Mouse (Mus musculus): ENCODE data around the gene Ctnnd1. TPM values are rescaled to one million over a fixed set of nuclear protein-coding genes. Genes with fewer than 3 reads are reported as not detected.
A peak's percentile ranks its signal among the peaks of the same experiment; 100 is the strongest.

The Ctnnd1 gene
- polyA plus RNA-seq, 1 experiment, result 14.7 TPM

- 93% methylated on average over 17 of the region's 17 CpGs for WGBS
- H3K36me3 ChIP-seq (ENCODE audit: control insufficient read depth, insufficient read depth, low read length), result no peaks in the 10 kb centered on the region; the same call in 1 of the 2 replicates
- peak overlapping the region; percentile 24; the same call in 1 of the 2 replicates for H3K27ac ChIP-seq (ENCODE audit: insufficient read depth, low read length)
- DNase-seq (ENCODE audit: low read depth in 1 of 2, low spot score in 2 of 2), result no peak
- H3K27me3 ChIP-seq (ENCODE audit: control insufficient read depth, insufficient read depth, low read length), result no peaks in the 10 kb centered on the region
- TF ChIP-seq POLR2A (IDR thresholded peaks at IDR 0.05; ENCODE audit: low read depth, low read length), result no peak
- TF ChIP-seq CTCF (IDR thresholded peaks at IDR 0.05; ENCODE audit: extremely low read depth, insufficient read depth, insufficient read length, insufficient replicate concordance), result no peak
- peaks cover 11% of the 10 kb centered on the region; the same call in 1 of the 2 replicates for H3K4me1 ChIP-seq (ENCODE audit: control insufficient read depth, insufficient read depth, insufficient read length)
- no peak overlapping the region for H3K4me3 ChIP-seq (ENCODE audit: extremely low read depth, insufficient read depth, insufficient read length)
Measured at GRCm38 (mm10) chr2:84624201-84624600, 26.4 kb downstream of the Ctnnd1 start.

GRCm38 (mm10) chr2:84623428-84624119, 27.0 kb downstream of the Ctnnd1 start:
- no peak overlapping the region for H3K4me3 ChIP-seq (ENCODE audit: extremely low read depth, insufficient read depth, insufficient read length)
- H3K36me3 ChIP-seq (ENCODE audit: control insufficient read depth, insufficient read depth, low read length), result no peaks in the 10 kb centered on the region; the same call in 1 of the 2 replicates
- TF ChIP-seq POLR2A (IDR thresholded peaks at IDR 0.05; ENCODE audit: low read depth, low read length) (no peak), CTCF (IDR thresholded peaks at IDR 0.05; ENCODE audit: extremely low read depth, insufficient read depth, insufficient read length, insufficient replicate concordance) (no peak)
- no peak for DNase-seq (ENCODE audit: low read depth in 1 of 2, low spot score in 2 of 2)
- 34% methylated on average over 3 of the region's 3 CpGs for WGBS
- H3K4me1 ChIP-seq (ENCODE audit: control insufficient read depth, insufficient read depth, insufficient read length), result peaks cover 11% of the 10 kb centered on the region; the same call in 1 of the 2 replicates
- no peaks in the 10 kb centered on the region for H3K27me3 ChIP-seq (ENCODE audit: control insufficient read depth, insufficient read depth, low read length)
- H3K27ac ChIP-seq (ENCODE audit: insufficient read depth, low read length), result peak overlapping the region; percentile 29

- Histone ChIP-seq H3K4me1 (ENCODE audit: control insufficient read depth, insufficient read depth, insufficient read length) (peaks cover 11% of the 10 kb centered on the region; the same call in 1 of the 2 replicates), H3K27ac (ENCODE audit: insufficient read depth, low read length) (peak overlapping the region; percentile 29; the same call in 1 of the 2 replicates), H3K4me3 (ENCODE audit: extremely low read depth, insufficient read depth, insufficient read length) (no peak overlapping the region), H3K27me3 (ENCODE audit: control insufficient read depth, insufficient read depth, low read length) (no peaks in the 10 kb centered on the region), H3K36me3 (ENCODE audit: control insufficient read depth, insufficient read depth, low read length) (no peaks in the 10 kb centered on the region; the same call in 1 of the 2 replicates)
- WGBS, result 50% methylated on average over 2 of the region's 2 CpGs
- no peak for DNase-seq (ENCODE audit: low read depth in 1 of 2, low spot score in 2 of 2)
- no peak for TF ChIP-seq POLR2A (IDR thresholded peaks at IDR 0.05; ENCODE audit: low read depth, low read length)
- TF ChIP-seq CTCF (IDR thresholded peaks at IDR 0.05; ENCODE audit: extremely low read depth, insufficient read depth, insufficient read length, insufficient replicate concordance), result no peak
Measured at GRCm38 (mm10) chr2:84622668-84623067, 27.9 kb downstream of the Ctnnd1 start.

- H3K4me1 ChIP-seq (ENCODE audit: control insufficient read depth, insufficient read depth, insufficient read length), result peaks cover 11% of the 10 kb centered on the region; the same call in 1 of the 2 replicates
- no peaks in the 10 kb centered on the region; the same call in 1 of the 2 replicates for H3K36me3 ChIP-seq (ENCODE audit: control insufficient read depth, insufficient read depth, low read length)
- H3K4me3 ChIP-seq (ENCODE audit: extremely low read depth, insufficient read depth, insufficient read length), result no peak overlapping the region
- no peak overlapping the region for H3K27ac ChIP-seq (ENCODE audit: insufficient read depth, low read length)
- no peak for TF ChIP-seq CTCF (IDR thresholded peaks at IDR 0.05; ENCODE audit: extremely low read depth, insufficient read depth, insufficient read length, insufficient replicate concordance)
- TF ChIP-seq POLR2A (IDR thresholded peaks at IDR 0.05; ENCODE audit: low read depth, low read length), result no peak
- DNase-seq (ENCODE audit: low read depth in 1 of 2, low spot score in 2 of 2), result no peak
- WGBS, result 95% methylated on average over 21 of the region's 21 CpGs
- H3K27me3 ChIP-seq (ENCODE audit: control insufficient read depth, insufficient read depth, low read length), result no peaks in the 10 kb centered on the region
Measured at GRCm38 (mm10) chr2:84619646-84620340, 30.8 kb downstream of the Ctnnd1 start.

- no peaks in the 10 kb centered on the region for H3K27me3 ChIP-seq (ENCODE audit: control insufficient read depth, insufficient read depth, low read length)
- peak overlapping the region; percentile 75 for H3K27ac ChIP-seq (ENCODE audit: insufficient read depth, low read length)
- no peaks in the 10 kb centered on the region; the same call in 1 of the 2 replicates for H3K36me3 ChIP-seq (ENCODE audit: control insufficient read depth, insufficient read depth, low read length)
- H3K4me1 ChIP-seq (ENCODE audit: control insufficient read depth, insufficient read depth, insufficient read length), result peaks cover 11% of the 10 kb centered on the region; the same call in 1 of the 2 replicates
- TF ChIP-seq POLR2A (IDR thresholded peaks at IDR 0.05; ENCODE audit: low read depth, low read length) (no peak), CTCF (IDR thresholded peaks at IDR 0.05; ENCODE audit: extremely low read depth, insufficient read depth, insufficient read length, insufficient replicate concordance) (no peak)
- WGBS, result 80% methylated on average over 2 of the region's 2 CpGs
- DNase-seq (ENCODE audit: low read depth in 1 of 2, low spot score in 2 of 2), result no peak
- H3K4me3 ChIP-seq (ENCODE audit: extremely low read depth, insufficient read depth, insufficient read length), result no peak overlapping the region
Measured at GRCm38 (mm10) chr2:84618914-84619313, 31.7 kb downstream of the Ctnnd1 start.

GRCm38 (mm10) chr2:84617637-84618515, 32.7 kb downstream of the Ctnnd1 start:
- H3K27me3 ChIP-seq (ENCODE audit: control insufficient read depth, insufficient read depth, low read length), result no peaks in the 10 kb centered on the region
- H3K36me3 ChIP-seq (ENCODE audit: control insufficient read depth, insufficient read depth, low read length), result no peaks in the 10 kb centered on the region; the same call in 1 of the 2 replicates
- no peak overlapping the region for H3K4me3 ChIP-seq (ENCODE audit: extremely low read depth, insufficient read depth, insufficient read length)
- TF ChIP-seq CTCF (IDR thresholded peaks at IDR 0.05; ENCODE audit: extremely low read depth, insufficient read depth, insufficient read length, insufficient replicate concordance) (0 out of 2 replicates have a peak, but pooled peaks have one; percentile 12), POLR2A (IDR thresholded peaks at IDR 0.05; ENCODE audit: low read depth, low read length) (no peak)
- DNase-seq (ENCODE audit: low read depth in 1 of 2, low spot score in 2 of 2), result peak; percentile 50 to 69
- 49% methylated on average over 3 of the region's 3 CpGs for WGBS
- H3K27ac ChIP-seq (ENCODE audit: insufficient read depth, low read length), result peak overlapping the region; percentile 23; the same call in 1 of the 2 replicates
- peaks cover 6% of the 10 kb centered on the region; the same call in 1 of the 2 replicates for H3K4me1 ChIP-seq (ENCODE audit: control insufficient read depth, insufficient read depth, insufficient read length)

All from spleen, adult 2 months (tissue).